Mouse (Mus musculus): ENCODE results near the gene Icam4. TPM values are rescaled to one million over a fixed set of nuclear protein-coding genes. Genes with fewer than 3 reads are reported as not detected.
A peak's percentile ranks its signal among the peaks of the same experiment; 100 is the strongest.

Gene Icam4
- polyA plus RNA-seq, 1 experiment, result 1.2 TPM

DNA sequence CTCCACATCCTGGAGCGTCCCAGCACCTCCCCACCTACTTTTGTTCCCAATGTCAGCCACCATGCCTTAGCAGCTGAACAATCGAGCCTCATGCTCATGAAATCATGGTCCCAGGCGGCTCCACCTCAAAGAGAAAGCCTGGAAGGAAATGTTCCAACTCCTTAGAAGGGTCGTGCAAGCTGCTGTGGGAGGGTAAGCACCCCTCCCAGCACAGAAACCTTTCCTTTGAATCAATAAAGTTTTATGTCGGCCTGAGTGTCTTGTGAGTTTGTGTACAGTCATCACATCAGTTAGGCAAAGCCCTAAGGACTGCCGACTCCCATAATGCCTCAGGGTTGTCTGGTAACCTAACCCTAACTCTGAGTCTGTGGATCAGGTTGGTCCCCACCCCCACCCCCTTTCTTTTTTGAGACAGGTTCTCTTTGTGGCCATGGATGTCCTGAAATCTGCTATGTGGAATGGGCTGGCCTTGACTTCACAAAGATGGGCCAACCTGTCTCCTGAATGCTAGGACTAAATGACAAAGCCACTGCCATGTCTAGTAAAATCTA lies 538 bp upstream of the Icam4 start:
- WGBS, result 77% methylated on average over 6 of the region's 6 CpGs
- Histone ChIP-seq H3K27ac (ENCODE audit: insufficient read depth, low read depth, low read length) (no peak overlapping the region), H3K27me3 (replicated peaks; ENCODE audit: control insufficient read depth, insufficient read depth, low read length) (no peaks in the 10 kb centered on the region), H3K4me3 (ENCODE audit: insufficient read depth, low read depth, low read length) (no peak overlapping the region), H3K4me1 (ENCODE audit: control insufficient read depth, insufficient read depth, low read length) (peaks cover 4% of the 10 kb centered on the region; the same call in 1 of the 2 replicates), H3K36me3 (ENCODE audit: control insufficient read depth, insufficient read depth, low read length) (no peaks in the 10 kb centered on the region)
- no peak for DNase-seq
- TF ChIP-seq CTCF (conservative IDR thresholded peaks at IDR 0.05; ENCODE audit: insufficient read depth, insufficient read length, low read depth, low read length) (no peak), POLR2A (IDR thresholded peaks at IDR 0.05; ENCODE audit: low read depth, low read length) (no peak)

- Histone ChIP-seq H3K27me3 (replicated peaks; ENCODE audit: control insufficient read depth, insufficient read depth, low read length) (no peaks in the 10 kb centered on the region; the same call in 1 of the 2 replicates), H3K4me1 (ENCODE audit: control insufficient read depth, insufficient read depth, low read length) (peaks cover 4% of the 10 kb centered on the region; the same call in 1 of the 2 replicates), H3K27ac (ENCODE audit: insufficient read depth, low read depth, low read length) (no peak overlapping the region), H3K36me3 (ENCODE audit: control insufficient read depth, insufficient read depth, low read length) (no peaks in the 10 kb centered on the region), H3K4me3 (ENCODE audit: insufficient read depth, low read depth, low read length) (no peak overlapping the region)
- peak; percentile 19 for DNase-seq
- TF ChIP-seq POLR2A (IDR thresholded peaks at IDR 0.05; ENCODE audit: low read depth, low read length) (no peak), CTCF (conservative IDR thresholded peaks at IDR 0.05; ENCODE audit: insufficient read depth, insufficient read length, low read depth, low read length) (no peak)
- WGBS, result 34% methylated on average over 22 of the region's 22 CpGs
Measured at GRCm38 (mm10) chr9:21030055-21030600, 955 bp downstream of the Icam4 start.

DNA sequence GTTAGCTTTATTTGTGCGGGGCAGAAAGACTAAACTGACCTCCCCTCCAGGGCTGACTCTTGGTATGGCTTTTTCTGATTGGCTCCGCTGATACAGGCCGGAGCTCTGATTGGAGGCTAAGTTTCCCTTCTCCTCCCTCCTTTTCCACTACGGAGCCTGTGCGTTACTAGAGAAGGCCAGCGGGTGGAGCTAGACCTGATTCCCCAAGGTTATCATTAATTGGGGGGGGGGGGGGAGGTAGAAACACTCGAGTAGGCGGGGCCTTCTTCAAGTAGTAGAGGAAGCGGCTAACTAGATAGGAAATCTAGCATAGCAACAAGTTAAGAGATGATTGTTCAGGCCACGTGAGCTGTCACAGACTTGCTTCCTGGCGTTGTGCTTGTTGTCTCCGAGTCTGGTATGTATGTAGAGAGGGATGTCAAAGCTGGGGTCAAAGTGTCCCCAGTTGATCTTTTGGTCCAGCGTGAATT lies 1.6 kb downstream of the Icam4 start:
- DNase-seq, result peak; percentile 95
- Histone ChIP-seq H3K4me3 (ENCODE audit: insufficient read depth, low read depth, low read length) (peak overlapping the region; percentile 59), H3K27ac (ENCODE audit: insufficient read depth, low read depth, low read length) (peak overlapping the region; percentile 25; the same call in 1 of the 2 replicates), H3K36me3 (ENCODE audit: control insufficient read depth, insufficient read depth, low read length) (no peaks in the 10 kb centered on the region), H3K4me1 (ENCODE audit: control insufficient read depth, insufficient read depth, low read length) (peaks cover 4% of the 10 kb centered on the region; the same call in 1 of the 2 replicates), H3K27me3 (replicated peaks; ENCODE audit: control insufficient read depth, insufficient read depth, low read length) (no peaks in the 10 kb centered on the region; the same call in 1 of the 2 replicates)
- WGBS, result 0% methylated on average over 13 of the region's 13 CpGs
- TF ChIP-seq CTCF (conservative IDR thresholded peaks at IDR 0.05; ENCODE audit: insufficient read depth, insufficient read length, low read depth, low read length) (peak; percentile 63), POLR2A (IDR thresholded peaks at IDR 0.05; ENCODE audit: low read depth, low read length) (no peak)

DNA sequence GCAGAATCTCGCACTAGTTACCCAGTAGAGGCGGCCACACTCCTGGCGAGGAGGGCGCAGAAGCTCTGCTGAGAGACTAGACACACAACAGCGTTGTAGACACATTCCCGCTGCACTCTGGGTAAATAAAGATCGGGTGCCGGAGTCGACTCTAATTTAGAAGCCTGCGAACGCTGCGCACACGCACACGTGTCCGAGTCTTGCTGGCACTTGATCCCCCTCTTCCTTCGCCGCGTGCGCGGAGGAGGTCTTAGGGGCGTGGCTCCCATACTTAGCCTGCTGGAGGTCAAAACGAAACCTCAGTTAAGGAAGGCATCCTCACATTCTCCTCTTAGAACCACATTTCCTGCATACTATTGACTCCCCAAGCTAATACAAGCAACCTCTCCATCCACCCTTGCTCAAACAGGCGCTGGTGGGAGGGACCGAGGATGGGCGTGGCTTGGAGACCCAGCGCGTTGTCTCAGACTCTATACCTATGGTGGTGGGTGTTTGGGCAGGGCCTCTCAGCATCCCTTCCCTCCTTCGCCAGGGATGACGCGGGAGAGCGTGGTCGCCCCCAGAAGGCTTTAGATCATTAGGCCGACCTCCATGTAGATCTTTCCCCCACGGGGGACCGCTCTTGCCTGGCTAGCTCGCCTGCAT lies 2.2 kb downstream of the Icam4 start:
- under 1% methylated on average over 36 of the region's 36 CpGs for WGBS
- Histone ChIP-seq H3K4me1 (ENCODE audit: control insufficient read depth, insufficient read depth, low read length) (peaks cover 4% of the 10 kb centered on the region; the same call in 1 of the 2 replicates), H3K27ac (ENCODE audit: insufficient read depth, low read depth, low read length) (peak overlapping the region; percentile 25; the same call in 1 of the 2 replicates), H3K4me3 (ENCODE audit: insufficient read depth, low read depth, low read length) (peak overlapping the region; percentile 59), H3K36me3 (ENCODE audit: control insufficient read depth, insufficient read depth, low read length) (no peaks in the 10 kb centered on the region), H3K27me3 (replicated peaks; ENCODE audit: control insufficient read depth, insufficient read depth, low read length) (no peaks in the 10 kb centered on the region; the same call in 1 of the 2 replicates)
- TF ChIP-seq POLR2A (IDR thresholded peaks at IDR 0.05; ENCODE audit: low read depth, low read length) (no peak), CTCF (conservative IDR thresholded peaks at IDR 0.05; ENCODE audit: insufficient read depth, insufficient read length, low read depth, low read length) (no peak)
- peak; percentile 64 for DNase-seq

DNA sequence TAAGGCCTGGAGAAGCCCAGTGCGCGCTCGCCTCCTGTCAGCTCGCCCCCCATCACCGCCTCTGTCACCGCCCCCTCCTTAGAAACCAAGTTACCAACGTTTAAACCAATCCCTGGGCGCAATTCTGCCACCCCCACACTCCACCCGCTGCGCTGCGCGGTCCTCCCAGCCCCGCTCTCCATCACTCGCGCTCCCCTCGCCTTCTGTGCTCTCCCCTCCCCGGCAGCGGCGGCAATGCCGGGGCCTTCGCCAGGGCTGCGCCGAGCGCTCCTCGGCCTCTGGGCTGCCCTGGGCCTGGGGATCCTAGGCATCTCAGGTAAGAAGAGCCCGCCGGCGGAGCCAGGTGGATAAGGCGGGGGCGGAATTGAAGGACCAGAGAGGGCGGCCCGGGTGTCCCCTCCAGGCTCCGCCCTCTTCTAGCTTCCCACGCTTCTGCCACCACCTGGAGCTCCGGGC lies 2.8 kb downstream of the Icam4 start, which contains the start of gene Icam5:
TSS of gene Icam5 (plus strand) at position 178 of the 456 bp plus-strand sequence.
- H3K27me3 ChIP-seq (replicated peaks; ENCODE audit: control insufficient read depth, insufficient read depth, low read length), result no peaks in the 10 kb centered on the region; the same call in 1 of the 2 replicates
- DNase-seq, result no peak
- under 1% methylated on average over 35 of the region's 35 CpGs for WGBS
- H3K4me3 ChIP-seq (ENCODE audit: insufficient read depth, low read depth, low read length), result peak within 1 kb of the TSS; percentile 61
- H3K36me3 ChIP-seq (ENCODE audit: control insufficient read depth, insufficient read depth, low read length), result no peaks in the 10 kb centered on the region
- H3K4me1 ChIP-seq (ENCODE audit: control insufficient read depth, insufficient read depth, low read length), result peaks cover 4% of the 10 kb centered on the region; the same call in 1 of the 2 replicates
- peak within 1 kb of the TSS; percentile 25; the same call in 1 of the 2 replicates for H3K27ac ChIP-seq (ENCODE audit: insufficient read depth, low read depth, low read length)
- TF ChIP-seq POLR2A (IDR thresholded peaks at IDR 0.05; ENCODE audit: low read depth, low read length), result no peak
- TF ChIP-seq CTCF (conservative IDR thresholded peaks at IDR 0.05; ENCODE audit: insufficient read depth, insufficient read length, low read depth, low read length), result no peak

GRCm38 (mm10) chr9:21032491-21032890 lies 3.3 kb downstream of the Icam4 start:
- 2% methylated on average over 7 of the region's 7 CpGs for WGBS
- Histone ChIP-seq H3K4me3 (ENCODE audit: insufficient read depth, low read depth, low read length) (no peak overlapping the region), H3K27me3 (replicated peaks; ENCODE audit: control insufficient read depth, insufficient read depth, low read length) (no peaks in the 10 kb centered on the region; the same call in 1 of the 2 replicates), H3K27ac (ENCODE audit: insufficient read depth, low read depth, low read length) (no peak overlapping the region), H3K4me1 (ENCODE audit: control insufficient read depth, insufficient read depth, low read length) (peaks cover 4% of the 10 kb centered on the region; the same call in 1 of the 2 replicates), H3K36me3 (ENCODE audit: control insufficient read depth, insufficient read depth, low read length) (no peaks in the 10 kb centered on the region)
- DNase-seq, result no peak
- TF ChIP-seq CTCF (conservative IDR thresholded peaks at IDR 0.05; ENCODE audit: insufficient read depth, insufficient read length, low read depth, low read length), result no peak
- no peak for TF ChIP-seq POLR2A (IDR thresholded peaks at IDR 0.05; ENCODE audit: low read depth, low read length)

Data from kidney, adult 2 months (tissue).